Mouse (Mus musculus) thymus, postnatal 14 days (tissue): ENCODE data around the gene Tbl1x.

Source experiments
- DNase-seq: peaks from one replicate; pipeline ENCODE4 v3.0.0; 2021

The Tbl1x gene

DNA sequence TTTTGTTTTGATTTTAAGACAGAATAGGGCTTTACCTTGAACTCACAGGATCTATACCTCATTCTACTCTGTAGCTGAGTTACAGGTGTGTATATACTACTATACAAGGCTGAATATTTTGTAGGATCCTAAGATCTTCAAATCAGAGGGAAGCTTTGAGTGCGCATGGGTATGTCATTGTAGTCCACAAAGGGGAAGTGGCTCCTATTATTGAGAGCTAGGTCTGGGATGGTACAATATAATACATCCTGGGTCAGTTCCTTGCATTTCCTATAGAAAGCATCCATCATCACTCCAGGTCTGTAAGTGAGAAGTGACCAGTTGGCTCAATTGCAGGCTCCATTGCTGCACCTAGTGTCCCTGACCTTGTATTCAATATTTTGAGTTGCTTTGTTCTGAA, 102.2 kb downstream of the Tbl1x start:
- no peak for DNase-seq

DNA sequence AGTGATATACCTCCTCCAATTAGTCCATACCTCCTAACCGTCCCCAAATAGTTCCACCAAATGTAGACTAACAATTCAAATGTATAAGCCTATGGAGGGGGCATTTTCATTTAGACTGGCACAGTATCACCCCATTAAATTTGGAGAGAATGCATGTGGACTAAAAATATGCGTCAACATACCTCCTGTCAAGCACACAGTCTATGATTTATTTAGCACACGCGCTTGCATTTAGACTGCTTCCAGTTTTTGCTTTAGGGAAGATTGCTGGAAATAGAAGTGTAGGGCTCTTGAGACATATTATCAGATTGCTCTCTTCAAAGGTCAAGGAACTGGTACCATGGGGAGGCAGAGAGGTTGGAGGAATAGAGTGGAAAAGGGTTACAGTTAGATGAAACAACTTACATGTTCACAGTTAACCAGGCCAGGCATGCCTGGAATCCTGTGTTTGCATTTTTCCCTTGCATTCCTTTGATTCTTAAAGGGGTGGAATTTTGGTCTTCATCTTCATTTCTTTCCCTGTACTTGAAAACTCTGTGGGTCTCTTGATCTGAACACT, 105.0 kb downstream of the Tbl1x start:
- no peak for DNase-seq

- no peak for DNase-seq
These were observed 106.7 kb downstream of the Tbl1x start for GRCm38 (mm10) chrX:77617368-77618144.

- DNase-seq, result no peak
These were observed 119.6 kb downstream of the Tbl1x start for GRCm38 (mm10) chrX:77630439-77630838.

DNA sequence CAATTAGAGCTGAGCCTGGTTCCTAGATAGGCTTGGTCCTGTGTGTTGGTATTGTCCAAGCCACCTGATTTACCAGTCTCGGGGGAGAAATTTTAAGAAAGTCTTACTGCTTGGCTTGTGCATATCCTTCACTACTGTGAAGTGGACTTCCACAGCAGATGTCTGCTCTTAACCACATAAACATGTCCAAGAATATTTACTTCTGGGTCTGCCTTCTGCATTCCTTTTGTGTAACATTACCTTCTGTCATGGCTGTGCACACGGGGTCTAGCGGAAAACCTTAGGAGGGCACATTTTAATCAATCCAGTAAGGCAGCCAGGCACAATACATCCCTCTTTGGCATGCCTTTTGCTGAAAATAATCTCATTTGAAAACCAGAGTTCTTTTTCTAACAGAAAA, 125.7 kb downstream of the Tbl1x start:
- DNase-seq, result no peak

GRCm38 (mm10) chrX:77638076-77638475, 127.3 kb downstream of the Tbl1x start:
- DNase-seq, result peak; percentile 50

DNA sequence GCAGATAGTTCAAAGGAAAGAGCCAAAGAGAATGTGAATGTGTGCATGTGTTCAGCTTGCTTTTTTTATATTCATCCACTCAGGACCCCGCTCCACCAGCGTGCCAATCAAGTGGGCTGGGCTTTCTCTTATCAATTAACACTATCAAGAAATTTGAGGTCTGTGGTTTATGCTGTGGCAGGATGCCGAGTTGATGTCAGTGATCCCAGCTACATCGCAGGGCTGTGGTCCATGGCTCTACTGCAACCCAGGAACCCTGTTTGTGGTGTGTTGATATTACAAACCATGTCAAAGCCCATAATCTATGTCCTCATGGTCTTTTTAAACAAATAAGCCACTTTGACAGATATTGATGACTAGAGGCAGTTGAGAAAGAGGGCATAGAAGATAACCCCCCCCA, 129.5 kb downstream of the Tbl1x start:
- DNase-seq, result no peak

DNA sequence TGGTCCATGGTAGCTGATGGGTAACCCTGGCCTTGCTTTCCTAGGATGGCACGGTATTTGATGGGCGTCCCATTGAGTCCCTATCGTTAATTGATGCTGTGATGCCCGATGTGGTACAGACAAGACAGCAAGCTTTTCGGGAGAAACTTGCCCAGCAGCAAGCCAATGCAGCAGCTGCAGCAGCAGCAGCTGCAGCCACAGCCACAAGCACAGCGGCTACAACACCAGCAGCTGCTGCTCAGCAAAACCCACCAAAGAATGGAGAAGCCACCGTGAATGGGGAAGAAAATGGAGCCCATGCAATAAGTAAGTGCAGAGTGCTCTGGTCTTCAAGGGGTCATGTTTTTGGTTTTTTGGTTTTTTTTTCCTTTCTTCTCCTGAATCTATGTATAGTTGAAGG, 135.4 kb downstream of the Tbl1x start:
- no peak for DNase-seq

GRCm38 (mm10) chrX:77650246-77650645, 139.4 kb downstream of the Tbl1x start:
- no peak for DNase-seq

DNA sequence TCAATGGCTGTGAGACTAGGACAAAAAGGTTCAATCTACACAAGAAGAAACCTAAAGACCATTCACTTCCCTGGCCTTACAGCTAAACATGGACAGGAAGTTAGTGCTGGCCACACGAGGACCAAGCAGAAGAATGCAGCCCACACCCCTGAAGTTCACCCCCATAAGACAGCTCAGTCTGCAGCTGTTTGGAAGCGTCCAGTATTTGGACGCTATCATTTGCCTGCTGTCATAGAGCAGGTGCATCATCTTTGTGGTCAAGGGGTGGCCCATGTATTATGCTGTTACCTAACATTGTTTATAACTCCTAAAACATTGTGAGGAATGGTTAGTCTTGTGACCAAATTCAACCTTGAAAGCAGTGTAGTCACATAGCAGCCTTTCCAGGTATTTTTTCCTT, 151.2 kb downstream of the Tbl1x start:
- DNase-seq, result no peak

- no peak for DNase-seq
These were observed 152.5 kb downstream of the Tbl1x start for GRCm38 (mm10) chrX:77663276-77663675.

- no peak for DNase-seq
These were observed 154.2 kb downstream of the Tbl1x start for GRCm38 (mm10) chrX:77665030-77665429.

DNA sequence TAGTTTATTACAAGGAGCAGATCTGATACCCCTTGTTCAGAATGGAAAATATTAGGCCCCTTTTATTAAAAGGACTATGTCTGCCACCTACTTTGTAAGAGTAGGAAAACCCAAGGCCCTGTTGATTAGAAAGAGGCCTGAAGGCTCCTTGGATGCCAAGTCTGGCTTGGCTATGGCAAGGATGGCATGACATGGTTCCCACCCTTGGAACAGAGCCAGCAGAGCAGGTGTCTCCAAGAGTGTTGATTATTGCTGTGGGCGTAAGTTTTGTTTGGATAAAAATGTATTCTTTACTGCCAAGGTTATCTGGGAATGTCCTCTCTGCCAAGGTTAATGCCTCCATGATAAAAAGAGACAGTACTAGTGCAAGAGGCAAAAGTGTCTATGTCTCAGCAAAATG, 156.1 kb downstream of the Tbl1x start:
- DNase-seq, result no peak

- DNase-seq, result no peak
These were observed 156.6 kb downstream of the Tbl1x start for GRCm38 (mm10) chrX:77667441-77667840.

- no peak for DNase-seq
These were observed 159.2 kb downstream of the Tbl1x start for GRCm38 (mm10) chrX:77669779-77670550.
